Mouse (Mus musculus) forebrain, embryonic 15.5 days (tissue): ENCODE measurements at regions not wholly inside any gene's neighbourhood (a gene's known extent, or its start where the extent isn't known, plus 50 kb on each side); places are given as distances from the start of the nearest gene placed in this dataset.

Source experiments
- ATAC-seq: fragments of 200-750 bp; cut with Nextera tagmentation; replicated peaks from 2 replicates; pipeline ENCODE4 v1.8.0; 2017; ENCODE audit warnings: mild to moderate bottlenecking, moderate TSS enrichment, moderate library complexity
- H3K27ac ChIP-seq: fragments of 300-500 bp; sonication (generic); replicated peaks from 2 replicates; pipeline ENCODE4 v1.5.1; 2015; ENCODE audit warnings: mild to moderate bottlenecking, inconsistent platforms
- H3K27me3 ChIP-seq: fragments of 300-500 bp; sonication (generic); 2 replicates; pipeline ENCODE4 v1.6.1; 2015; ENCODE audit warnings: inconsistent platforms
- H3K36me3 ChIP-seq: fragments of 300-500 bp; sonication (generic); 2 replicates; pipeline ENCODE4 v1.6.1; 2015; ENCODE audit warnings: mild to moderate bottlenecking, inconsistent platforms
- H3K4me1 ChIP-seq: fragments of 300-500 bp; sonication (generic); 2 replicates; pipeline ENCODE4 v1.6.1; 2015; ENCODE audit warnings: inconsistent platforms
- H3K4me2 ChIP-seq: fragments of 300-500 bp; sonication (generic); replicated peaks from 2 replicates; pipeline ENCODE4 v1.6.1; 2015; ENCODE audit warnings: mild to moderate bottlenecking, inconsistent platforms
- H3K4me3 ChIP-seq: fragments of 300-500 bp; sonication (generic); 2 replicates; pipeline ENCODE4 v1.5.1; 2015; ENCODE audit warnings: mild to moderate bottlenecking, inconsistent platforms
- H3K9ac ChIP-seq: fragments of 300-500 bp; sonication (generic); replicated peaks from 2 replicates; pipeline ENCODE4 v1.6.1; 2015; ENCODE audit warnings: mild to moderate bottlenecking, inconsistent platforms
- H3K9me3 ChIP-seq: fragments of 300-500 bp; sonication (generic); 2 replicates; pipeline ENCODE4 v1.6.1; 2016; ENCODE audit warnings: inconsistent platforms
- WGBS: fragments of 180-500 bp; shearing (Covaris S2); methylation state at CpG from one replicate; pipeline ENCODE4 v1.1.7; 2015; ENCODE audit warnings: mixed read lengths; 5-methylcytosine and 5-hydroxymethylcytosine counted together

DNA sequence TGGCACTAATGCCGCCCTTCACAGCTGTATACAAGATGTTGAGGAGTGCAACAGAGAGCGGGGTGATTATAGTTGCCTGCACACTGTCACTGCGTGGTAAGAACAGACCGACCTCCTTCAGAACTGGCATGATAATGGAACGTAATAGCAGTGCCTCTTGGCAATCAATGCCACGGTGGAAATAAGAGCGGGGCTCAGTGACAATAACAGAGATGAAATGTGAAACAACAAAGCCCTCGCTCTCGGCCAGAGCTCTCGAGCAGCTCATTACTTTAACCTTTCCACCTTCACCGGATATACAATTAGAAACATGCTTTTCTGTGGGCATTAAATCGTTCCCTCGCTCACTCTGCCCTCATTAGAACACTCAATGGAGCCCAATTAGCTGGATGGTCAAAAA is 277.7 kb upstream of the Nt5e start:
- H3K9ac ChIP-seq, result no peak overlapping the region
- H3K9me3 ChIP-seq, result no peaks in the 10 kb centered on the region
- WGBS, result 8% methylated on average over 13 of the region's 13 CpGs
- no peak overlapping the region for H3K4me3 ChIP-seq
- H3K4me1 ChIP-seq, result peaks cover 9% of the 10 kb centered on the region
- no peak overlapping the region for H3K27ac ChIP-seq
- H3K4me2 ChIP-seq, result no peak overlapping the region
- H3K27me3 ChIP-seq, result no peaks in the 10 kb centered on the region
- ATAC-seq, result peak; percentile 86
- H3K36me3 ChIP-seq, result no peaks in the 10 kb centered on the region

GRCm38 (mm10) chr9:88049792-88050191 is 277.2 kb upstream of the Nt5e start:
- Histone ChIP-seq H3K27me3 (no peaks in the 10 kb centered on the region), H3K27ac (no peak overlapping the region), H3K4me3 (no peak overlapping the region), H3K9ac (no peak overlapping the region), H3K9me3 (no peaks in the 10 kb centered on the region), H3K4me2 (no peak overlapping the region), H3K36me3 (no peaks in the 10 kb centered on the region), H3K4me1 (peaks cover 9% of the 10 kb centered on the region)
- ATAC-seq, result no peak
- 62% methylated on average over 4 of the region's 4 CpGs for WGBS

DNA sequence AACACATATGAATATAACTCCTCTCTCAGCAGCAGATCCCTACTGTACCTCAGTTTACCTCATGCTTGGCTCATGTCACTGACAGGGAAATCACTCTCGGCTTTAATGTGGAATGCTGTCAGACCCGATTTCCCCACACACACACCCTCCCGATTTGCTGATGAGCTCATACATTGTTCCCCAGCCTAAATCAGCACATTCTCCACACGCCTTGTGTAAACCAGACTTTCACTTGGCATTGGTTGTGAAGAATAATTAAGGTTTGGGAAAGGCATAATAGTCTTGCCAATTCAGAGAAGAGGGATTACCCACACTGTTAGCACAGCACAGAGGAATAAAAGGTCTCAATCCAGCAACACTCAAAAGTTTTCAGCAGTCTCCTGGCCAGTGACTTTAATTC is 268.4 kb upstream of the Nt5e start:
- peak; percentile 95 for ATAC-seq
- 0 out of 2 replicates have a peak, but pooled peaks cover 6% of the 10 kb centered on the region for H3K4me1 ChIP-seq
- H3K4me3 ChIP-seq, result no peak overlapping the region
- 13% methylated on average over 4 of the region's 4 CpGs for WGBS
- no peaks in the 10 kb centered on the region for H3K36me3 ChIP-seq
- no peak overlapping the region for H3K9ac ChIP-seq
- no peak overlapping the region for H3K4me2 ChIP-seq
- no peaks in the 10 kb centered on the region for H3K27me3 ChIP-seq
- no peaks in the 10 kb centered on the region for H3K9me3 ChIP-seq
- 0 out of 2 replicates have a peak overlapping the region, but pooled peaks have one; percentile 17 for H3K27ac ChIP-seq

DNA sequence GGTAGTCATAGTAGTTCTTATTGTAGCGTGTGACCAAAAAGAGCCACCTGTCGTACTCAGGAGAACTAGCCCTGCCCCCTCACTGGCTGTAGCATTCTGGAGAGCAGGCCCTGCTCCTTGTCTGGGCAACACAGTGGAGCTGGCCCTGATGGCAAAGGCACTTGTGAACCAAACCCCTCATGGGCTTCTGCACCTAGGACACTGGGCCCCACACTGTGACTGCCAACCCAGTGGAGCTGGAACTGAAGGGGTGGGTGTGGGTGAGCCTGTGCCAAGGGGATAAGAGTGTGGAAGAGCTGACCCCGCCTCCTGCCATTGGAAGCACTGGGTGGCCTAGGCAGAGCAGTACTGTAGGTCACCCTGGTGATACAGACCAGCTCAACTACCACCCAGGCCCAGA is 268.0 kb upstream of the Nt5e start:
- no peaks in the 10 kb centered on the region for H3K27me3 ChIP-seq
- WGBS, result 44% methylated on average over 3 of the region's 3 CpGs
- no peak overlapping the region for H3K9ac ChIP-seq
- no peak overlapping the region for H3K4me2 ChIP-seq
- H3K4me3 ChIP-seq, result no peak overlapping the region
- peaks cover 7% of the 10 kb centered on the region for H3K4me1 ChIP-seq
- no peaks in the 10 kb centered on the region for H3K36me3 ChIP-seq
- peak; percentile 92 for ATAC-seq
- H3K9me3 ChIP-seq, result no peaks in the 10 kb centered on the region
- H3K27ac ChIP-seq, result 0 out of 2 replicates have a peak overlapping the region, but pooled peaks have one; percentile 17

GRCm38 (mm10) chr9:88063973-88064676 is 262.9 kb upstream of the Nt5e start:
- WGBS, result 12% methylated on average over 3 of the region's 3 CpGs
- ATAC-seq, result no peak
- H3K9ac ChIP-seq, result no peak overlapping the region
- H3K27me3 ChIP-seq, result no peaks in the 10 kb centered on the region
- no peaks in the 10 kb centered on the region for H3K9me3 ChIP-seq
- H3K4me2 ChIP-seq, result no peak overlapping the region
- peaks cover 16% of the 10 kb centered on the region for H3K4me1 ChIP-seq
- no peaks in the 10 kb centered on the region for H3K36me3 ChIP-seq
- H3K4me3 ChIP-seq, result no peak overlapping the region
- no peak overlapping the region for H3K27ac ChIP-seq

DNA sequence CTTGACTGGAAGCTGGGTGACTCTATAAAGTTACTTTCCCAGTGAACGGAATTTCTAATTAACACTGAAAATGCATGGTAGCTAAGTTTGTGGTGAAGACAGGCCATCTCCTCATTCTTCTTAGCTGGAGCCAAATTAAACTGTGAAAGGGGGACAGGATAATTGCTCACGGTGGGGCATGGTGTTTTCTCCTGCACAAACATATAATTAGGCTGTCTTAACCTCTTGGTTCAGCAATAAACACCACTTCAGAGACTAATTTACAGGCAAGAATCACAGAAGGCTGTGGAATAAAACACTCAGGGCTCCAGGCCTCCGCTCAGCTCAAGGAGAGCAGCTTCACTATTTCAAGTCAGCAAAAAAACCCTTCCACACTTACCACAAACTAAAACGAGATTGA is 261.9 kb upstream of the Nt5e start:
- no peak; the same call in 1 of the 2 replicates for ATAC-seq
- Histone ChIP-seq H3K27me3 (no peaks in the 10 kb centered on the region), H3K9me3 (no peaks in the 10 kb centered on the region), H3K4me1 (peaks cover 14% of the 10 kb centered on the region), H3K27ac (no peak overlapping the region), H3K36me3 (no peaks in the 10 kb centered on the region), H3K4me3 (no peak overlapping the region), H3K9ac (no peak overlapping the region), H3K4me2 (no peak overlapping the region)
- 10% methylated on average over 4 of the region's 4 CpGs for WGBS

DNA sequence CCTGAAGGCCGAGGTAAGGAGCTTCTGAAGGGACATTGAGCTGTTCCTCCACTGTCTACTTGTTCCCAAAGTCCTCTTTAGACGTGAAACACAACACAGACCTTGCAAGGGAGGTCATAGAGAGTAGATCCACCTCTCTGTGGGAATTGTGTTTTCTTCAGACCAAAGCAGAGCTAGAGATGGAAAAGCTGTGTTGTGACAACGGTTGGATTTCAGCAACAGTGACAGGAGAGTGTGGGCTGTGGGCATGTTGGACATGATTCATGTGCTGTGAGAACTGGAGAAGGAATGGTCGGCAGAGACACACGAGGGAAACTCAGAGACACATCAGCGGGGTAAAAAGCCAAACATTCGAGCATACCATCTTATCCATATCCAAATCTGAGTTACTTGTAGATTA is 261.2 kb upstream of the Nt5e start:
- no peak for ATAC-seq

GRCm38 (mm10) chr9:88068322-88068721 is 258.7 kb upstream of the Nt5e start:
- Histone ChIP-seq H3K4me3 (no peak overlapping the region), H3K27me3 (no peaks in the 10 kb centered on the region), H3K4me2 (no peak overlapping the region), H3K36me3 (no peaks in the 10 kb centered on the region), H3K9me3 (no peaks in the 10 kb centered on the region), H3K27ac (no peak overlapping the region), H3K4me1 (peaks cover 14% of the 10 kb centered on the region), H3K9ac (no peak overlapping the region)
- 74% methylated on average over 8 of the region's 8 CpGs for WGBS
- no peak for ATAC-seq

More for the DNA sequence above, 261.2 kb upstream of the Nt5e start:
- no peaks in the 10 kb centered on the region for H3K9me3 ChIP-seq
- H3K36me3 ChIP-seq, result no peaks in the 10 kb centered on the region
- H3K27me3 ChIP-seq, result no peaks in the 10 kb centered on the region
- no peak overlapping the region for H3K27ac ChIP-seq
- no peak overlapping the region for H3K4me2 ChIP-seq
- 90% methylated on average over 7 of the region's 7 CpGs for WGBS
- H3K4me1 ChIP-seq, result peaks cover 14% of the 10 kb centered on the region
- no peak overlapping the region for H3K9ac ChIP-seq
- H3K4me3 ChIP-seq, result no peak overlapping the region

- 45% methylated on average over 15 of the region's 15 CpGs for WGBS
- Histone ChIP-seq H3K27me3 (no peaks in the 10 kb centered on the region), H3K27ac (no peak overlapping the region), H3K4me3 (no peak overlapping the region), H3K9me3 (no peaks in the 10 kb centered on the region), H3K4me1 (peaks cover 14% of the 10 kb centered on the region), H3K9ac (no peak overlapping the region), H3K36me3 (no peaks in the 10 kb centered on the region), H3K4me2 (0 out of 2 replicates have a peak overlapping the region, but pooled peaks have one; percentile 18)
- ATAC-seq, result peak; percentile 85
Measured at GRCm38 (mm10) chr9:88068881-88069304, 258.1 kb upstream of the Nt5e start.

DNA sequence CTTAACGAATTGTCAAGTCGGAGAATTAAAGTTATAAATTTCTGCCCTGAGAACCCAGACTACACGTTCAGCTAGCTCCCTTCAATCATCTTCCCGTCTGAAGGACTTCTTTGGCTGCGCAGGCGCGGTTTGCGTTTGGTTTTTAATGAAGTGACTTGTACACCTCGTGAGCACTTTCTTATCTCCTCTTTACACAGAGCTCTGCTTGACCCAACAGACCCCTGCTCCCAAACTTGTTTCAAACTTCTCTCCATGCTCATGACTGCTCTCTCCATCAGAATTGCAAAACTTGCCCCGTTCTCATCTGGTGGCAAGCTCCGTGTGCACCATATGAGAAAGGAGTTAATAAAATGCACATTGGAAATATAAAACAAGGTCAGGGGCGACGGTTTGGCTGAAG is 257.2 kb upstream of the Nt5e start:
- Histone ChIP-seq H3K36me3 (no peaks in the 10 kb centered on the region), H3K4me2 (no peak overlapping the region), H3K9me3 (no peaks in the 10 kb centered on the region), H3K27me3 (no peaks in the 10 kb centered on the region), H3K4me1 (peaks cover 4% of the 10 kb centered on the region), H3K27ac (no peak overlapping the region), H3K4me3 (no peak overlapping the region), H3K9ac (no peak overlapping the region)
- 87% methylated on average over 13 of the region's 13 CpGs for WGBS
- ATAC-seq, result no peak

DNA sequence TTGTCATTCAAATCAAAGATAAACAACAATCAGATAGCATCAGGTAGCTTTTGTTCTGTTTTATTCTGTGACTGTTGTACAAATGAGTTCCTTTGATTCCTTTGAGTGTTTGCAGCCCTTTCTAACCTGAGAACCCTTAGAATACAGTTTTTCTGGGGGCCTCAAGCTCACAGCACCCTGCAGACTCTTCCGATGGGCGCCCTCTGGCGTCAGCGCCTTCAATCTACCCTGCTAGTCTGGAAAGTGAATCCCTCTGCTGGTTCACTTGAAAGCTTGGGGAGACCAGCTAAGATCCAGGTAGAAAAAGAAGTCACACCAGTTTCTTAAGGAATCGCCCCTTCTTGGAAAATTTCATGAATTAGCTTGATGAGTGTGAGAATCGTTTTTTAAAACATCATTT is 253.8 kb upstream of the Nt5e start:
- Histone ChIP-seq H3K36me3 (no peaks in the 10 kb centered on the region), H3K9me3 (no peaks in the 10 kb centered on the region), H3K27ac (no peak overlapping the region), H3K9ac (no peak overlapping the region), H3K4me3 (no peak overlapping the region), H3K4me2 (no peak overlapping the region), H3K27me3 (no peaks in the 10 kb centered on the region), H3K4me1 (no peaks in the 10 kb centered on the region)
- no peak; the same call in 1 of the 2 replicates for ATAC-seq
- 11% methylated on average over 6 of the region's 6 CpGs for WGBS

DNA sequence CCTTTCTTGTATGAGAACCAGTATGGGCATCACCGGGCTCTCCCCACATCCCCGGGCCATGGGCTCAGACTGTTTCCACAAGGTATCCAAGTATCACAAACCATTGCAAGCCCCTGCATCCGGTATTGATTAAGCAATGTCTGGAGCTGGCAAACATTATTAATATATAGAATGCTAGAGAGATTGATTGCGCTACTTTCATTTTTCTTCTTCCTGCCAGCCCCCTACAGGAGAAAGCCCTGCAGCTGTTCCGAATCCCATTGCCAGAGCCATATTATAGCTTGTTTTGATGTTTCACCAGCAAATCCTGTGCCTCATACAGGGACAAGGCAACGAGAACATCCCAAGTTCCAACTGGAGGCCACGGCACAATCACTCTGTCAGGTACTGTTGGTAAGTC is 253.4 kb upstream of the Nt5e start:
- no peaks in the 10 kb centered on the region for H3K36me3 ChIP-seq
- WGBS, result 87% methylated on average over 7 of the region's 7 CpGs
- H3K27me3 ChIP-seq, result no peaks in the 10 kb centered on the region
- no peak overlapping the region for H3K4me3 ChIP-seq
- H3K9me3 ChIP-seq, result no peaks in the 10 kb centered on the region
- no peak for ATAC-seq
- H3K27ac ChIP-seq, result no peak overlapping the region
- H3K9ac ChIP-seq, result no peak overlapping the region
- H3K4me1 ChIP-seq, result no peaks in the 10 kb centered on the region
- no peak overlapping the region for H3K4me2 ChIP-seq

- no peaks in the 10 kb centered on the region for H3K4me1 ChIP-seq
- H3K36me3 ChIP-seq, result no peaks in the 10 kb centered on the region
- no peak overlapping the region for H3K4me2 ChIP-seq
- no peak overlapping the region for H3K27ac ChIP-seq
- no peak overlapping the region for H3K9ac ChIP-seq
- H3K9me3 ChIP-seq, result no peaks in the 10 kb centered on the region
- H3K4me3 ChIP-seq, result no peak overlapping the region
- ATAC-seq, result no peak
- no peaks in the 10 kb centered on the region for H3K27me3 ChIP-seq
- WGBS, result 64% methylated on average over 5 of the region's 5 CpGs
Measured at GRCm38 (mm10) chr9:88082931-88083479, 244.0 kb upstream of the Nt5e start.
